Comparison of ENCODE assay signal across 8 mouse cellular contexts in genomic region chr8:104248276-104248675, GRCm38 (mm10). TPM values are rescaled to one million over a fixed set of nuclear protein-coding genes. Genes with fewer than 3 reads are reported as not detected.
DNase-seq lines count a peak whose midpoint lies in the region; ATAC-seq and TF ChIP-seq lines count a peak whose summit lies in the region.

Gene Tk2, minus strand, starts transcription at chr8:104248558.

- intact Hi-C loops in heart, postnatal 10 days (cut with DNase I), result no loop called here

- H3K4me2 ChIP-seq in forebrain, embryonic 14.5 days (ENCODE audit: low read length), result peak within 1 kb of the TSS; percentile 86
- H3K4me2 ChIP-seq in liver, postnatal 0 days (ENCODE audit: low read depth, low read length), result peak within 1 kb of the TSS; percentile 88
- peak within 1 kb of the TSS; percentile 92 for H3K4me2 ChIP-seq in neural tube, embryonic 13.5 days

- TF ChIP-seq EP300 in liver, postnatal 0 days (IDR thresholded peaks at IDR 0.05; ENCODE audit: low read depth), result no peak

- peak within 1 kb of the TSS; percentile 96 to 97 for H3K4me3 ChIP-seq in ES-E14 (ENCODE audit: insufficient read depth in 1 of 2, low read depth in 1 of 2, low read length in 2 of 2, poor library complexity in 1 of 2, severe bottlenecking in 1 of 2)
- H3K4me3 ChIP-seq in forebrain, embryonic 14.5 days (ENCODE audit: low read depth, low read length), result peak within 1 kb of the TSS; percentile 84
- peak within 1 kb of the TSS; percentile 93 for H3K4me3 ChIP-seq in liver, postnatal 0 days (ENCODE audit: low read depth, low read length)
- peak within 1 kb of the TSS; percentile 78 for H3K4me3 ChIP-seq in neural tube, embryonic 13.5 days

- H3K27ac ChIP-seq in ES-E14 (ENCODE audit: insufficient read depth, low read depth, low read length, poor library complexity, severe bottlenecking), result no peak within 1 kb of the TSS
- H3K27ac ChIP-seq in forebrain, embryonic 14.5 days (ENCODE audit: low read depth, low read length), result no peak within 1 kb of the TSS; the same call in 1 of the 2 replicates
- peak within 1 kb of the TSS; percentile 91 for H3K27ac ChIP-seq in liver, postnatal 0 days (ENCODE audit: low read depth)
- H3K27ac ChIP-seq in neural tube, embryonic 13.5 days (replicated peaks), result peak within 1 kb of the TSS; percentile 43

- no peak for DNase-seq in ES-E14 (ENCODE audit: low read depth, low spot score)
- DNase-seq in cerebellum, adult 11 months, result peak; percentile 51
- DNase-seq in forebrain, embryonic 14.5 days (ENCODE audit: low spot score), result peak; percentile 87
- DNase-seq in heart, postnatal 10 days, result peak; percentile 80 to 84
- peak; percentile 76 for DNase-seq in layer of hippocampus, adult 11-12 months (ENCODE audit: low spot score)
- peak; percentile 93 for DNase-seq in liver, postnatal 0 days
- peak; percentile 67 for DNase-seq in telencephalon, adult 2 months (ENCODE audit: low read depth, low spot score)

- H3K27me3 ChIP-seq in forebrain, embryonic 14.5 days (replicated peaks; ENCODE audit: control insufficient read depth, insufficient read depth, low read length), result no peaks in the 10 kb centered on the region
- no peaks in the 10 kb centered on the region for H3K27me3 ChIP-seq in liver, postnatal 0 days (ENCODE audit: insufficient read depth, low read length)
- no peaks in the 10 kb centered on the region for H3K27me3 ChIP-seq in neural tube, embryonic 13.5 days

- no peaks in the 10 kb centered on the region; the same call in 1 of the 2 replicates for H3K36me3 ChIP-seq in ES-E14 (ENCODE audit: control insufficient read depth, insufficient read depth, low read length, poor library complexity, severe bottlenecking)
- peaks cover 10% of the 10 kb centered on the region for H3K36me3 ChIP-seq in forebrain, embryonic 14.5 days (ENCODE audit: control insufficient read depth, insufficient read depth, low read length)
- no peaks in the 10 kb centered on the region; the same call in 1 of the 2 replicates for H3K36me3 ChIP-seq in liver, postnatal 0 days (replicated peaks; ENCODE audit: insufficient read depth, low read length)
- peaks cover 22% of the 10 kb centered on the region for H3K36me3 ChIP-seq in neural tube, embryonic 13.5 days

- peak; percentile 92 for ATAC-seq in forebrain, embryonic 14.5 days
- ATAC-seq in liver, postnatal 0 days, result peak; percentile 86
- ATAC-seq in neural tube, embryonic 13.5 days (ENCODE audit: low read depth), result peak; percentile 92

- under 1% methylated on average over 28 of the region's 28 CpGs for WGBS in forebrain, embryonic 14.5 days
- WGBS in liver, postnatal 0 days (ENCODE audit: insufficient replicate concordance), result under 1% methylated on average over 28 of the region's 28 CpGs
- under 1% methylated on average over 28 of the region's 28 CpGs for WGBS in neural tube, embryonic 13.5 days

- TF ChIP-seq CTCF in liver, postnatal 0 days (IDR thresholded peaks at IDR 0.05; ENCODE audit: low read depth), result no peak

- peak within 1 kb of the TSS; percentile 87 for H3K9ac ChIP-seq in ES-E14 (ENCODE audit: insufficient read depth, low read depth, low read length, poor library complexity, severe bottlenecking)
- peak within 1 kb of the TSS; percentile 86 for H3K9ac ChIP-seq in forebrain, embryonic 14.5 days (ENCODE audit: low read length)
- H3K9ac ChIP-seq in liver, postnatal 0 days (replicated peaks), result peak within 1 kb of the TSS; percentile 91
- H3K9ac ChIP-seq in neural tube, embryonic 13.5 days, result peak within 1 kb of the TSS; percentile 84

- H3K9me3 ChIP-seq in ES-E14 (ENCODE audit: control insufficient read depth, insufficient read depth, low read depth, low read length), result no peaks in the 10 kb centered on the region
- no peaks in the 10 kb centered on the region for H3K9me3 ChIP-seq in forebrain, embryonic 14.5 days (replicated peaks; ENCODE audit: control insufficient read depth, low read length)
- no peaks in the 10 kb centered on the region for H3K9me3 ChIP-seq in liver, postnatal 0 days (ENCODE audit: low read length)
- H3K9me3 ChIP-seq in neural tube, embryonic 13.5 days, result no peaks in the 10 kb centered on the region

- in situ Hi-C loops in ES-E14 (cut with MboI; ENCODE audit: low sequenced_read_pairs in 2 of 2, unreplicated experiment in 2 of 2), result no loop called here

- H3K4me1 ChIP-seq in ES-E14 (ENCODE audit: control insufficient read depth in 2 of 2, insufficient read depth in 2 of 2, low read length in 2 of 2, poor library complexity in 1 of 2), result peaks cover 0 to 6% of the 10 kb centered on the region in 2 experiments; a peak in 1 of 4 replicates
- peaks cover 11% of the 10 kb centered on the region for H3K4me1 ChIP-seq in forebrain, embryonic 14.5 days (ENCODE audit: control insufficient read depth, insufficient read depth, low read length)
- peaks cover 17% of the 10 kb centered on the region for H3K4me1 ChIP-seq in liver, postnatal 0 days (ENCODE audit: insufficient read depth)
- H3K4me1 ChIP-seq in neural tube, embryonic 13.5 days (replicated peaks), result peaks cover 32% of the 10 kb centered on the region

TF ChIP-seq in ES-E14, 5 proteins besides CTCF, POLR2A, EP300 and RAD21:
- TF ChIP-seq CHD2 (IDR thresholded peaks at IDR 0.05; ENCODE audit: low read depth, low read length), result no peak
- no peak for TF ChIP-seq ZC3H11A (IDR thresholded peaks at IDR 0.05; ENCODE audit: borderline replicate concordance, low read depth, low read length)
- no peak for TF ChIP-seq HCFC1 (IDR thresholded peaks at IDR 0.05; ENCODE audit: borderline replicate concordance, insufficient read depth, low read length)
- TF ChIP-seq MAFK (IDR thresholded peaks at IDR 0.05; ENCODE audit: insufficient read depth, low read depth, low read length), result no peak
- TF ChIP-seq ZNF384 (IDR thresholded peaks at IDR 0.05; ENCODE audit: low read depth, low read length), result no peak
TF ChIP-seq in ES-E14: peak in this region for 0.

RNA-seq across cellular contexts. Expression of gene Tk2, which starts in this region (rescaled TPM):
- total RNA-seq in ES-E14 (2012; rRNA removed), result 8.7 and 9.8 TPM in 2 replicates
- polyA plus RNA-seq in forebrain, embryonic 14.5 days (2014; fragmentation: Nextera tagmentation; extraction: Ambion mirVana), result 47.0 and 47.1 TPM in 2 replicates
- total RNA-seq in heart, postnatal 10 days (2021), result 10 to 100 TPM in 1 of 2 experiments, 1 to 10 TPM in 1; 9.0 to 10.1 TPM
- 10.3 and 10.6 TPM in 2 replicates for polyA plus RNA-seq in liver, postnatal 0 days (2015; fragmentation: Nextera tagmentation; extraction: Ambion mirVana)
- polyA plus RNA-seq in neural tube, embryonic 13.5 days (2015; fragmentation: Nextera tagmentation; extraction: Ambion mirVana), result 43.2 and 43.3 TPM in 2 replicates

Comparison
In these comparisons a context has a peak if more than half of its experiments do, and no peak if none do; other contexts are left out.
1. H3K27ac ChIP-seq: peak in liver, postnatal 0 days (single experiment) and neural tube, embryonic 13.5 days (single experiment); none in ES-E14 (single experiment) and forebrain, embryonic 14.5 days (single experiment).
2. Peak in every context shown above with its lines, with median percentiles within 50 percentile points of each other: H3K4me3 ChIP-seq, H3K9ac ChIP-seq, ATAC-seq and H3K4me2 ChIP-seq.